Mouse (Mus musculus) small intestine, adult 2 months (tissue): ENCODE results near the gene Yeats4.

Experiments
- CTCF ChIP-seq: fragments of 200-500 bp; IDR thresholded peaks from 2 replicates; pipeline ENCODE4 v1.5.1; 2012; ENCODE audit warnings: low read depth, mild to moderate bottlenecking, control low read depth, inconsistent platforms, low read length, moderate library complexity, mixed read lengths; ENCODE audit not compliant: insufficient replicate concordance, insufficient read length; ENCODE audit errors: extremely low read depth
- POLR2A ChIP-seq: fragments of 200-500 bp; IDR thresholded peaks from 2 replicates; pipeline ENCODE4 v1.6.1; 2012; ENCODE audit warnings: low read depth, mild to moderate bottlenecking, control low read depth, inconsistent platforms, low read length, moderate library complexity

DNA sequence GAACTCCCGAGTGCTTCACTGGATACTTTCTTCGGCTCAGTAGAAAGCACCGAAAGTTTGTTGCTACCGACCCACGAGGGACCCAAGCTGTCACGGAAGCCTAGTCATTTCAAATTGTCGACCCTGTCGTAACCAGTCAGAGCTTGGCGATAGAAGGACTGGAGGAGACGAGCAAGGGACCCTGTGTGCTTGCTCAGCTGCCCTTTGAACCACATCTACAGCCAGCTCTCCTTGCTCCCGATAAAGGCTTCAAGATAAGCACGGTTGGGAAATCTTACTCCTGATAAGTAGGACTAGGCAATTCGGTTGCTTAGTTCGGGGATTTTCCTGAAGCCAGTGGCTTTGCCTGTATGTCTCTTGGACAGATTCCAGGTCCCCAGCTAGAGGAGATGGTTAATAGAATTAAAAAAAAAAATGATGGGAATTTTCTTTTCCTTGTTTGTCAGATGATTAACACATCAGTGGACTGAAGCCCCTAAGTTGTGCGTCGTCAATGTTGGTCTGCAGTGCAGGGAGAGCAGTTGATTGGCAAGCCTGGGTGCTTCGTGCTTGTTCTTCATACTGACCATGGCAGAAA is 21.2 kb downstream of the Yeats4 start:
- no peak for TF ChIP-seq CTCF
- TF ChIP-seq POLR2A, result no peak
